Mouse (Mus musculus) CH12.LX (cell line): Measurements from ENCODE around the gene Sirt3.

Source experiments
- CTCF ChIP-seq, 2 experiments: IDR thresholded peaks in 1 of 2; conservative IDR thresholded peaks in 1 of 2; 2 replicates each; pipeline ENCODE4 v1.5.1; 2011 to 2012; ENCODE audit warnings: low read depth in 2 of 2, low read length in 2 of 2, improper control_type of control experiment in 1 of 2, inconsistent platforms in 1 of 2, mild to moderate bottlenecking in 1 of 2, moderate library complexity in 1 of 2
- EP300 ChIP-seq: IDR thresholded peaks from 2 replicates; pipeline ENCODE4 v1.6.1; 2011; ENCODE audit warnings: low read length, improper control_type of control experiment
- MAX ChIP-seq: IDR thresholded peaks from 2 replicates; pipeline ENCODE4 v1.6.1; 2011; ENCODE audit warnings: low read length, improper control_type of control experiment
- NELFE ChIP-seq: IDR thresholded peaks from 2 replicates; pipeline ENCODE4 v1.6.1; 2011; ENCODE audit warnings: low read depth, low read length, improper control_type of control experiment
- POLR2A ChIP-seq: IDR thresholded peaks from 2 replicates; pipeline ENCODE4 v1.6.1; 2011; ENCODE audit warnings: low read depth, mild to moderate bottlenecking, improper control_type of control experiment, low read length
- SIN3A ChIP-seq: IDR thresholded peaks from 2 replicates; pipeline ENCODE4 v1.6.1; 2012; ENCODE audit warnings: low read length, improper control_type of control experiment, inconsistent platforms
- ZC3H11A ChIP-seq: IDR thresholded peaks from 2 replicates; pipeline ENCODE4 v1.6.1; 2012; ENCODE audit warnings: low read depth, mild to moderate bottlenecking, inconsistent platforms, low read length, improper control_type of control experiment
- ZKSCAN1 ChIP-seq: IDR thresholded peaks from 2 replicates; pipeline ENCODE4 v1.6.1; 2012; ENCODE audit warnings: low read depth, inconsistent platforms, low read length, improper control_type of control experiment, borderline replicate concordance
- ZNF384 ChIP-seq: IDR thresholded peaks from 2 replicates; pipeline ENCODE4 v1.6.1; 2012; ENCODE audit warnings: low read depth, low read length, improper control_type of control experiment, inconsistent platforms

- TF ChIP-seq SIN3A (no peak), ZC3H11A (no peak), ZKSCAN1 (no peak), POLR2A (no peak), CTCF (conservative IDR thresholded peaks at IDR 0.05 in 1 of 2, IDR thresholded peaks at IDR 0.05 in 1 of 2; ENCODE audit: low read depth in 2 of 2, low read length in 2 of 2) (no peak), NELFE (no peak), ZNF384 (no peak), EP300 (no peak), MAX (no peak)
These were observed 1.7 kb downstream of the Sirt3 start for GRCm38 (mm10) chr7:140880419-140880818.
